Mouse (Mus musculus): ENCODE measurements around the gene Gm10644. TPM values are rescaled to one million over a fixed set of nuclear protein-coding genes. Genes with fewer than 3 reads are reported as not detected.

Gm10644 gene
- total RNA-seq, 2 experiments from 2014 or later, result 0.20 to 0.22 TPM

DNA sequence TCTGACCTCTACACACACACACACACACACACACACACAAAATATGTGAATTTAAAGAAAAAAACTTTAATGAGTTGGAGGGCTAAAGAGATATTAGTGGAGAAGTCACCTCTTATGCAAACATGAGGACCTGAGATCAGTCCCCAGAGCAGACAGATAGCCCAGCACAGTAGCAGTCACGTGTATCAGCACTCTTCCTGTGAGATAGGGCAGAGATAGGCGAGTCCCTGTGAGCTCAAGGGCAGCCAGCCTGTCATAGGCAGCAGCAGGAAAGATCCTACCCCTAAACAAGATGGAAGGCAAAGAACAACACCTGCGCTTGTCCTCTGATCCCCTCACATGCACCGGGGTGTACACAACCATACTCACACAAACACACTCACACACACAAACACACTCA, 27.4 kb upstream of the Gm10644 start:
- DNase-seq, result no peak
- intact Hi-C loops (cut with DNase I), result no loop called here

DNA sequence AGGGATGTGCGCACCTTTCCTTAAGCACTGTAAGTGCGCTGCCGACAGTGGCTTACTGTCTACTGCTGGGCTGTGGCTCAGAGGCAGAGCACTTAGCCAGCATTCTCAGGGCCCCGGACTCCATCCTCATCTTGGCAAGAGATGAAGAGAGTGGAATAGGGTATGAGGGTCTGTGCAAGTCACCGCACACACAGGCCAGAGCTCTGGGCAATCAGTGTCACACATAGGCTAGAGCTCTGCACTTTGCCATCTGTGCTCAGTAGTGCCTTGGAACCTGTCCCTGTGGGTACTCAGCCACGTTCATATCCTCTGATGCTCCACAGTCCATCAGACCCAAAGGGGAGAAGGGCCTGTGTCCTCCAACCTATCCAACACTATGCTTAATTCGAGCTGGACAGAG, 26.5 kb upstream of the Gm10644 start:
- intact Hi-C loops (cut with DNase I), result no loop called here
- DNase-seq, result no peak

DNA sequence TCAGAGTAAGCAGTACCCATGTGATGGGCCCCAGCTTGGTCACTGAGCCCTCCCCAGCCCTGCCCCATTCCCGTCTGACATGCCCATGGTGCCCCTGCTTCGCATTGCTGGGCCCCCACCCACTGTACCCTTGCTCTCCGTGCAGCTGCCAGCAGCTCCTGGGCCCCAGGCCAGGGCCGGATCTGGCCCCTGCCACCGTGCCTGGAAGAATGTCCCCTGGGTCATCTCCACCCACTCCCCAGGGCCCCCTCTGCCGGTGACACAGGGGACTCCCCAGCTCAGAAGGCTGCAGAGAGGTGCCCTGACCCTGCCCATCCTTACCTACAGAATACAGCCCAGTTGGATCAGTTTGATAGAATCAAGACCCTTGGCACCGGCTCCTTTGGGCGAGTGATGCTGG, 25.8 kb upstream of the Gm10644 start:
- peak; percentile 87 to 91 for DNase-seq
- intact Hi-C loops (cut with DNase I), result no loop called here

DNA sequence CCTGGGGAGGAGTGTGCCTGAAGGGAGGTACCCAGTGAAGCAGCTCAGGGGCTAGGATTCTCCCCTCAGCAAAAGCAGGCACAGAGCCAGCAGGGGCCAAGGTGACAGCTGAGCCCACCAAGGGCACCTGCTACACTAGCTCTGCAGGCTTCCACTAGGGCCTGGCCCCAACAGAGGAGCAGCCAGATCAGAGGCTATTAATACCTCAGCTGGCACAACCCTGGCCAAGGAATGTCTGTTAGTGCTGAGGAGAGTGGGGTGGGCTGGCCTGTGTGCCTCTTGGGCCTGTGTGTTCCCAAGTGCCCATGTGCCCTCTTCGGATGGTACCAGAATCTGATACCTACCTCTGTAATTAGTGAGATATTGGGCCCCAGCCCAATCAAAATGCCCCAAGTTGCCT, 25.2 kb upstream of the Gm10644 start:
- intact Hi-C loops (cut with DNase I), result no loop called here
- DNase-seq, result peak; percentile 84 to 87

DNA sequence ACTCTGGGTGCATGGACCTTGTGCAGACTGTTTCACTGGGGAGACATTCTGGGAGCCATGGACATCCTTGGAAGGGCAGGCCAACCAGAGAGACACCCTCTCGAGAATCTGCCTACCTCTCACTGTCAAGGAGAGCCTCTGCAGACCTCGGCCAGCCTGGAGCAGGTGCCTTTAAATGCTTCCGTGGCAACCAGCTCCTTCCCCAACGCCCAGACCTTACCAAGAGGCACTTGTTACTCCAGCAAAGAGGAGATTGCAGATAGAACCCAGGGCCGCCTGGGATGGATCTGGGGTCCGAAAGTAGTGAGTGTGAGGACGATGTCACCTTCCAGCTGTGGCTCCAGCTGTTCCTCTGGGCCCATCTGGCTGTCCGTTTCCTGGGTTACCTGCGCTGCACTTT, 23.2 kb upstream of the Gm10644 start:
- no peak for DNase-seq
- intact Hi-C loops (cut with DNase I), result no loop called here

DNA sequence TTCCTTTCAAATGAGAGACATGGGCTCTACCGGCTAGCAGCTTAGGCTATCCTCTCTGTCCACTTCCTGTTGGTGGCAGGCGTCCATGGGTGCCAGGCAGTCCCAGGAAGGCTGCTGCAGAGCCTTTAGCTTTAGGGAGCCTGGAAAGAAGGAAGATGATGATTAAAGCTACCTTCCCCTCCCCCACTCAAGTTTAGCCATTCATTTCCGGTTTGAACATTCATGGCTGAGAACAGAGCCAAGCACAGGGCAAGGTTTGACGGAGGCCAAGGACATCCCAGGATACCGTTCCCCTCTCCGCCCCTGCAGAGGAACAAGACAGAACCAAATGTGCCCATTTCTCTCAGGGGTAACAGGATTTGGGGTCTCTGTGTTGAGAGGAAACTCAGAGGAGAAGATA, 22.6 kb upstream of the Gm10644 start:
- intact Hi-C loops (cut with DNase I), result no loop called here
- peak; percentile 60 to 65 for DNase-seq

DNA sequence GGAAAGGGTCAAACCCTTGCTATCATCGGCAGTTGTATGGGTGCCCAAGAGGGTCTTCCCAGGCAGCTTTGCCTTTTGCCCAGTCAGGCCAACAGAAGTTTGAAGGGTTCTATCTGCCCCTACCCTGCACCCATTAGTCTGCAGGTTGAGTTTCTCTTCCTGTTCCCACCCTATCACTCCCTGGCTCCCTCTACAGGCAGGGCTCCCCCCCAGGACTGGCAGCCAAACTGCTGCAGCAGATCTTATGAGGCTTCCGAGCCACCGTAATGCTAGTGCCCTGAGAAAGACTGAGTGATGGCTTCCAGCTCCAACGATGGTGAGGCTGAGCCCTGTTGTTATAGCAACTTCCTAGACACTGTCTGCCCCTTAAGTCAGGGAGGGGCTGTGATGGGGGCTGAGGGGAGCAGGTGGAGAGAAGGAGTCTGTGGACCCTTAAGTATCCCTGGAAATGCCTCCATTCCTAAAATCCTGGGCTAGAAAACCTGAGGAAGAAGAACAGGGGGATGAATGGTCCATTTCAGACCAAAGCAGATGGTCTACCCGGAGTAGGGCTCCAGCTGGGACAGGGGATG, 21.9 kb upstream of the Gm10644 start:
- DNase-seq, result no peak
- intact Hi-C loops (cut with DNase I), result no loop called here

DNA sequence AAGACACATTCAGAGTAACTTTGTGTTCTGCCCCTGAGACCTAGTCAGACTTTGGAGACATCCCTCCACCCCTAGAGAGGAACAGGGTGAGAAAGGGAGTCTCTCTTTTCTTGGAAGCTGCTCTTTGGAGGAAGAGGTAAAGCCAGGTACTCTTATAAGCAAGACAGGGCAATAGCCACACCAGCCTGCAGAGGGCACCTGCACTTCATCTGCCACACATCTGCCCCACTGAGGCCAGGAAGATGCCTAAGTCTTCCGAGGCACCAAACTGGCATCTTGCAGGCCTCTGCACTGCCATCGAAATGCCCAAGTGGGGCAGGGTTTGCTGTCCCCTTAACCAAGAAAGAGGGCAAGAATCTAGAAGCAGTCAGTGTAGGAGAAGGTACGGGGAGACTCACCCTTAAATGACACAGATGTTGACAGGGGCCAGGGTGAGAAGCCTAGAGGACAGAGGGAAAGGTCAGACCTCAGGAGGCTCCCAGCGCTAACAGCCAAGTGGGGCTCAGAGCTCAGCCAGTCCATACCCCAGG, 21.2 kb upstream of the Gm10644 start:
- DNase-seq, result peak in 1 of 2 experiments; percentile 41
- intact Hi-C loops (cut with DNase I), result no loop called here

DNA sequence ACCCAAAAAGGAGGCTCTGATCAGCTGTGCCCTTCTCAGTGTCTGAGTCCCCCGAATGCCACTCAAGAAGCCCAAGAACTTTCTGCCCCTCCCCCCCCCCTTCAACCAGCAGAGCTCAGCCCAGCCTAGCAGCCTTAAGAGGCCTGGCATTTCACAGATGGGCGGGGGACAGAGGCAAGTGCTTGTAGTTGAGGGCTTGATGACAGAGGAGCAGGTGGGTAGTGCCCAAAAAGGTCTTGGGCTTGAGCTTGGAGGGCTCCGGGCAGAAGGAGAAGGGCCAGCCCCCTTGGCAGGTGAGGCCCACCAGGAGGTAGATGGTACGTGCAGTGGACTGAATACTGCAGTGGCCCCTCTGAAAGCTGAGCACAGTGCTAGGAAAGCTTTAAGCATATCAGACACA, 19.5 kb upstream of the Gm10644 start:
- intact Hi-C loops (cut with DNase I), result no loop called here
- DNase-seq, result no peak

DNA sequence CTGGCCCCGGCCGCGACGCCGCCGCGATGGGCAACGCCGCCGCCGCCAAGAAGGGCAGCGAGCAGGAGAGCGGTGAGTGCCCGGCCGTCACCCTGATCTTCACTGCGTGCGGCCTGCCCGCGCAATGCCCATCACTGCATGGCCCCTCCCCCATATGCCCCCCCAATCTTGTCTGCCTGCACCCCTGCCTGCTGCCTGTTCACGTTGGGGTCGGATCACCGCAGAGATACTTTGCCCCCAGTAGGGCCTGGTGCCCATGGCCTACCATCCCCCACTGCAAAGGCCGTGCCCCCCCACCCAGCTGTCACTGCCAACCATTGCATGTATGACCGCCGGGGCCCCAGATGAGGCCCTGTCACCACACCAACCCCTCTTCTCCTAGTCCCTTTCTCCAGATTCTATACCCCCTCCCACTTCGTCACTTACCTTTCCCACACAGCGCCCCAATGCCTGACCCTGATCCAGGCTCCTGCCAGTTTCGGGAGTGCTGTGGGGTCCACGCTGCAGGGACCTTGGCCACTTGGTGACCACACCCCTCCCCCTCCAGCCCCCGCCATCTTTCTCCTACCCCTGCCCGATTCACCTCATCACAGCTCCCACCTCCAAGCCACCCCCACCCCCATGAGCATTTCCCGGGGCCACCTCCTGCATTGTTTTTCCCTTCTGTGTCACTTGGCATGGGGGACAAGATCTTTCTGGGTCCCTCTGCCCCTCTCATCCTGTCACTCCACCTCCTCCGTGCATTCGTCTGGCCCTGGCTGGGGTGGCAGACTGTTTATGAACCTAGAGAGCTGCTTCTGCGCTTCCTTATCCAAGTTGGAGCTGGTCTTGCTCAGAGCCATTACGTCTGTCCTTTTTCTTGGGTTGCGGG, 18.4 kb upstream of the Gm10644 start:
- intact Hi-C loops (cut with DNase I), result loop anchor here (2.0 kb wide), 1 partner anchor 23 kb away; the partner anchor contains the start of gene Samd1
- DNase-seq, result no peak

DNA sequence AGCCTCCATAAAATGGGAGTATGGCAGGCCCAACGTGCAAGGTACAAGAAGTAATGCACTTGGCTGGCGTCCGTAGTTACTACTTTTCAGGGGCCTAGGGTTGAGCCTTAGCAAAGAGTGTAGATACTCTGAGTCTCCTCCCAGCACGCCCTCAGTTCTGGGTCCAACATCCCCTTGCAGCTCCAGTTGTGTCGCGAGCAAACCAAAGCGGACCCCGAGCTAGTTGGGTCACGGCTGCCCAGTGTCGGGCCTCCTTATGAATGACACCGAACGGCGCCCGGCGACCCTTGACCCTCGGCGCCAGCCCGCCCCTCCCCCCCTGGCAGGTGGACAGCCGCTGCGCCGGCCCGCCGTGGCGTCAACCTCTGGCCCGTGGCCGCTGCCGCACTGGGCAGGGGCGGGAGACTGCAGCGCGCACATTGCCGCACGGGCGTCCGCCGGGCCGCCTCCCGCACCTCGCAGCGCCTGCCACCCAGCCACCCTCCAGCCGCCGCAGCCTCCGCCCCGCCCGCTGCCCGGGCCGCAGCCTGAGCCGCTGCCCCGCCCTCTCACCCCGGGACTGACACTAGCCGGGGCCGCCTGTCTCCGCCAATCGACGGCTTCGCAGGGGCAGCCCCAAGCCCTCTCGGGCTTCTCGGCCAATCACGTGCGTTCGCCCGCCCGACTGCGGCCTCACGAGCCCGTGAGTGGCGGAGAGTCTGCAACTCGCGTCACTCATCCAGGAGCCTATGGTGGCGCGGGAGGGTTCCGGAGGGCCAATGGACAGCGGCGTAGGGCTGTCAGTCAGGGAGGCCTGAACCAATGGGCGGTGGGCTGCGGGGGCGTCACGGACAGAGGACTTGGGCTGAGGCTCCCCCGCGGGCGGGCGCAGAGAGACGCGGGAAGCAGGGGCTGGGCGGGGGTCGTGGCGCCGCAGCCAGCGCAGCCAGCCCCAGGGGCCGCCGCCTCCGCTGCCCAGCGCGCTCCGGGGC, 17.4 kb upstream of the Gm10644 start, which contains the start of gene Prkaca:
Gene Prkaca (plus strand): TSS at position 844 of the 971 bp plus-strand sequence.
- intact Hi-C loops (cut with DNase I), result loop anchor here (2.0 kb wide), 1 partner anchor 24 kb away; the partner anchor contains the start of gene Samd1
- DNase-seq, result peak; percentile 98 to 99

DNA sequence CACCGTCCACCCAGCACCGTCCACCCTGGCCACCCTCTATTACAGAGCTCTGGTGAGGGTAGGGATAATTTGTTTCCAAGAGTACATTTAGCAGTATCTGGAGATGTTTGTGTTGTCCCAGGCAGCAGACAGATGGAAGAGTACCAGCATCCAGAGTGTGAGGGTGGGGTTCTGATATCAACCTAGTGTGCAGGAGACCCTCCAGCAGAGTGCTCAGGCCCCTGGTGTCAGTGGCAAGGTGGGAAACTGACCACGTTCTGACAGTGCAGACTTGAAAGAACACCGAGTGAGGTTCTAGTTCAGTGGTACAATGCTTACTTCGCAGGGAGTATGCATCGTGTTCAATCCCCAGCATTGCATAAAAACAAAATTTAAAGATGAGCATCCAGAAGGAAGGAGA, 16.7 kb upstream of the Gm10644 start:
- intact Hi-C loops (cut with DNase I), result loop anchor here (2.0 kb wide), 1 partner anchor 25 kb away; the partner anchor contains the start of gene Samd1
- DNase-seq, result no peak

DNA sequence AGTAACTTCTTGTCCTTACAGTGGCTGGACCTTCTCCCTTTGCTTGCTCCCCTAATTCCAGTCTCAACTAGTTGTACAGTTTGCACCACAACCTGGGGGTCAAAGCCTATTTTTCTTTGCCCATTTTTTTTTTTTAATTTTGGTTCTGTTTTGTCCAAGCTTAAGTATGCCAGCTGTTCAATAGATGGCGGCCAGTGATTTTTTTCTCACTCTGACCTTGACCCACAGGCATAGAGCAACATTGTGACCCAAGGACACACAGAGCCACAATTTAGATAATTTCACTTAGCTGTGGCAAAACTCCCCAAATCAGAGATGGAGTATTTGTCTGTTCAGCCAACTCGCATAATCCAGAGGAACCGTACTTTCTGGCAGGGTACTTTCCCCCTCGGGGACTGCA, 16.1 kb upstream of the Gm10644 start:
- DNase-seq, result no peak
- intact Hi-C loops (cut with DNase I), result no loop called here

DNA sequence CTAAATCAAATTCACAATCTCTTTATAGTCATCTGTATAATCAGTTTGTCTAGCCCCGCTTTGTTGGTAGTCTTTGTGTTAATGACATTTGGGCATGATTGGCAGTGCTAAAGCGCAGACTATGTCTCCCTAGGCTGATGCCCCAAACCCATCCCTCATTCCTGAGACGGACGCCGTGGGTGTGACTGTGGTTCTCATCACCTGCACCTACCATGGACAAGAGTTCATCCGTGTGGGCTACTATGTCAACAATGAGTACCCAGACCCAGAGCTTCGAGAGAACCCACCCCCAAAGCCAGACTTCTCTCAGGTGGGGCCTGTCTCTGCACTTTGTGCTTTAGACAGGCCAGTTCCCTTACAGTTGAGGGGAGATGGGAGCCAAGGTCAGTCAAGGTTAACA, 12.7 kb upstream of the Gm10644 start:
- DNase-seq, result no peak
- intact Hi-C loops (cut with DNase I), result no loop called here

DNA sequence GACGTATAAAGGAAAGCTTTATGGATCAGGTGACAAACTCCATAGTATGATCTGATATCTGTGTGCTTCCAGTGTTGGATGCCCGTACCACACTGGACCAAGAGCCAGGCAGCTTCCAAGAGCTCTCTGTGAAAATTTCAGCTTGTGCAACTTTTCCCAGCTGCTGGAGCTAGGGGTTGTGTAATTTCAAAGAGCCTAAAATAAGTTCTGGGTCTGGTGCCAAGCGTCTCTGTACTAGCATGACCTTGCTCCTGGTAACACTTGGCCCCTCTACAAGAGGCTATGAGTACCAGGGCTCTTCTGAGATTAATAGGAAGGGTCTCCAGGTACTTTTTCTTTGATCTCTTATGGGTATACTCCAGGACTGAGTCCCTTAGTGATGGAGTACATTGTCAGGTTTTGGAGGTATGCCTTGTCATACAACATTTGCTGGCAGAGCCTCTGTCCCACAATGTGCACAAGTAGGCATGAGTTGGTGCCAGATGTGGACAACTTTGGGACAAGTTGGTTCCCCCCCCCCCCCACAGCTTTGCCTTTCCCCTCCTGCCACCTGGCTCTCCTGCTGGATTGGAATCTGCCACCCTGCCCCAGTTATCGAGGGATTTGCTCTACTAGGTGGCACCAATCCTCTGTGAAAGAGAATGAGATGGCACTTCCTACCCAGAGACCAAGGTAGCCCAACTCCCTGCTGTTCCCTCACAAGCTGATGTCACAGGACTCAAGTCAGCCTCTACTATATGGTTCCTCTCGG, 9.2 kb upstream of the Gm10644 start:
- DNase-seq, result peak; percentile 81 to 83

DNA sequence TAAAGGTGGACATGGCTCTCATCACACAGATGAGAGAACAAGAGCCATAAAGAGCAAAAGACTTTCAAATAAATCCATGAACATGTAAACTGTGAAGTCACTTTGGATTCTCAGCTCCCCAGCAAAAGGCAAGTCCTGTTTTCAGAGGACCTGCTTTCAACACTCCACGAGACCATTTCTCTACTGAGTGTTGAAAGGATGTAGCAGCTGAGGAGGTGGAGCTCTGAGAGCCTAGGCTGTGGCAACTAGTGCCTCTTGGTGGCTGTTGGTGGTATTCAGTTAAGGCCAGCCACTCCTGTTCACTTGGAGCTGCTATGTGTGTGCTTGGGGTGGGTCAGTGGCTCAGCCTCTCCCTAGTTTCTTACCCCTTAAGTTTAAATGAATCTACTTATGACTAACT, 1.8 kb upstream of the Gm10644 start:
- no peak for DNase-seq
- intact Hi-C loops (cut with DNase I), result loop anchor here (5.0 kb wide), 1 partner anchor 41 kb away; the partner anchor contains the start of gene Samd1

More for the DNA sequence above, 9.2 kb upstream of the Gm10644 start:
- intact Hi-C loops (cut with DNase I), result no loop called here

DNA sequence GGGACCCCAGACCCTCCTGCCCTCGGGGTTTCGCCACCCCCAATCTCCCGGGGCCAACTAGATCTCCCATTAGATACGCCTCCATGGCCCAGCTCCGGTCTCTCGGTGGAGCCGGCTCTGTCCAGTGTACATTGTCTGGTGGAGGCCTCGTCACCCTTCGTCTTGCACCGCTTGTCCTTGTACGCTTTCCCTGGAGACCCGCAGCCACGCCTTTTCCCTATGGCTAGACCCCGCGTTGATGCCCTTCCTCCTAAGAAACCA, 883 bp upstream of the Gm10644 start:
- intact Hi-C loops (cut with DNase I), result loop anchor here (1.0 to 5.0 kb wide), 3 partner anchors 41 to 173 kb away; partner anchors contain the start of genes Adgrl1 and Samd1
- DNase-seq, result no peak

DNA sequence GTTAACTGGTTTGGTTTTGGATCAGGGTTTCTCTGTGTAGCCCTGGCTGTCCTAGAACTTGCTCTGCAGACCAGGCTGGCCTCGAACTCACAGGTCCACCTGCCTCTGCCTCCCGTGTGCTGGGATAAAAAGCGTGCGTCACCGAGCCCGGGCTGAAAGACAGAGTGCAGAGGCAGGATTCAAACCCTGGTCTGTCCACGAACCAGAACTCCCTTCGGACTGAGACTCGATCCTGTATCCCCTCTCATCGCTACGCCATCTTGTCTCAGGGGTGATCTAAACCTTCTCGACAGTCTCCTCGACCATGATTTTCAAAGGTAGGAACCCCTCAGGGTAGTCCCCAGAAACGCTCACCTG, 278 bp downstream of the Gm10644 start:
- DNase-seq, result no peak
- intact Hi-C loops (cut with DNase I), result loop anchor here (1.0 to 5.0 kb wide), 3 partner anchors 43 to 172 kb away; partner anchors contain the start of genes Adgrl1 and Samd1

DNA sequence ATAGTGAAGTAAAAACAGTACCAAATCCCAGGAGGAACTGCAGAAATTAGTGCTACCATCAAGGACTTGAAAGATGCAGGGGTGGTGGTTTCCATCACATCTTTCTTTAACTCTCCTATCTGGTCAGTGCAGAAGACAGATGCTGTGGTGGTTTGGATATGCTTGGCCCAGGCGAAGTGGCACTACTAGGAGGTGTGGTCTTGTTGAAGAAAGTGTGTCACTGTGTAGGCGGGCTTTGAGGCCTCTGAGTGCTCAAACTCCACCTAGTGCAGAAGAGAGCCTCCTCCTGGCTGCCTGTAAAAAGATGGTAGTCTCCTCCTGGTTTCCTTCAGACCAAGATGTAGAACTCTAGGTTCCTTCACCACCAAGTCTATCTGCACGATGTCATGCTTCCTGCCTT, 9.5 kb downstream of the Gm10644 start:
- intact Hi-C loops (cut with DNase I), result no loop called here
- DNase-seq, result no peak

DNA sequence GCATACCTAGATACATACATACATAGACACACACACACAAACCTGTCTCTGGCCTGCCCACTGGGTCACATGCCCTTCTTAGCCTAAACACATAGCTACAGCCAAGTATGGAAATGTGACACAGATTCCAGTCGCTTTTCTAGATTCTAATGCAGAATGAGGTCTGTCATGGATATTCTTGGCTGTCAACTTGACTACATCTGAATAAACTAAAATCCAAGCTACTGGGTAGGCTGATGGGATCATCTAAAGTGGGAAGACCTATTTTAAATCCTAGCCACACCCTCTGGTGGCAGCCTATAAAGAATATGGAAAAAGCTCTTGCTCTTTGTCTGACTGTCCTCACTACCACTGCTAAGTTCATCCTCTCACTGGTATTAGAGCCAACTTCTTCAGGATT, 12.6 kb downstream of the Gm10644 start:
- DNase-seq, result no peak

More for the DNA sequence above, 12.6 kb downstream of the Gm10644 start:
- intact Hi-C loops (cut with DNase I), result no loop called here

Data from heart, postnatal 10 days (tissue).